Mouse (Mus musculus): ENCODE measurements at regions not wholly inside any gene's neighbourhood (a gene's known extent, or its start where the extent isn't known, plus 50 kb on each side); places are given as distances from the start of the nearest gene placed in this dataset.

DNA sequence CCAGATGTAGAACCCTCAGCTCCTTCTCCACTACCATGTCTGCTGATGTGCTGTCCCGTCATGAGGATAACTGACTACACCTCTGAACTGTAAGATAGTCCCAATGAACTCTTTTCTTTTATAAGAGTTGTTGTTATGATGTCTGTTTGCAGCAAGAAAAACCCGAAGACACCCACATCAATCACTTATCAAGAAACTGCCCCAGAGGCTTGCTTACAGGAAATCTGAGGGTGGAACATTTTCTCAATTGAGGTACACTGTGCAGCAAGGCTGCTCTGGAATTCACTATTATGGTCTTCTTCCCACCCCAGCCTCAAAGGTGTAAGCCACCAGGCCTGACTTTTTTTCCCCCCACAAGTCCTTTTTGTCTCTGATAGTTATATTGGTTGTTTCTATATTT is 125.8 kb downstream of the Nab1 start:
- TF ChIP-seq EP300 (IDR thresholded peaks at IDR 0.05; ENCODE audit: insufficient read depth, low read depth, low read length) (no peak), CTCF (IDR thresholded peaks at IDR 0.05; ENCODE audit: low read depth, low read length) (no peak), POLR2A (IDR thresholded peaks at IDR 0.05; ENCODE audit: insufficient read depth, low read length) (no peak)
- no peak overlapping the region for H3K4me3 ChIP-seq (ENCODE audit: low read depth, low read length)
- no peak overlapping the region for H3K9ac ChIP-seq (ENCODE audit: low read depth, poor library complexity, severe bottlenecking)
- H3K4me1 ChIP-seq (ENCODE audit: control insufficient read depth, insufficient read depth, low read length), result no peaks in the 10 kb centered on the region
- H3K36me3 ChIP-seq (ENCODE audit: control insufficient read depth, insufficient read depth, low read length, poor library complexity, severe bottlenecking), result no peaks in the 10 kb centered on the region
- H3K27ac ChIP-seq (ENCODE audit: insufficient read depth, low read length), result no peak overlapping the region
- H3K27me3 ChIP-seq (ENCODE audit: control insufficient read depth, insufficient read depth, low read length, poor library complexity, severe bottlenecking), result no peaks in the 10 kb centered on the region
- H3K9me3 ChIP-seq (replicated peaks; ENCODE audit: control insufficient read depth, insufficient read depth, low read length, poor library complexity, severe bottlenecking), result no peaks in the 10 kb centered on the region

DNA sequence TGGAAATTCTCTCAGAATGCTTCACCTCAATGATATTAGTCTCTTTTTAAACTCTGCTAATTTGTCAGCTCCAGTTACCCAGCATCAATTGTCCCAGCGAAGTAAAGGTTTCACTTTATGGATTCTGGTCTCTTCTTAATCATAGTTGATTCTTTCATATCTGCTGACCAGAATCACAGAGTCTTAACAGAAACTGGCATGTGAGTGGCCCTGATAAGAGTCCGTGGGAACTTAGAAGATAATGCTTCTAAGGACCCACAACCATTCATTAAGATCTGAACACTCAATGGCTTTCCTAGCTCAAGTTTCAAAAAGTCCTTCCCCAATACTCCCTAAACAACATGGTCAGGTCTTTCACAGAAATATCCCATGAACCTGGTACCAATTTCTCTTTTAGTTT is 126.7 kb downstream of the Nab1 start:
- H3K27ac ChIP-seq (ENCODE audit: insufficient read depth, low read length), result no peak overlapping the region
- H3K9ac ChIP-seq (ENCODE audit: low read depth, poor library complexity, severe bottlenecking), result no peak overlapping the region
- no peaks in the 10 kb centered on the region for H3K36me3 ChIP-seq (ENCODE audit: control insufficient read depth, insufficient read depth, low read length, poor library complexity, severe bottlenecking)
- TF ChIP-seq CTCF (IDR thresholded peaks at IDR 0.05; ENCODE audit: low read depth, low read length) (no peak), POLR2A (IDR thresholded peaks at IDR 0.05; ENCODE audit: insufficient read depth, low read length) (no peak), EP300 (IDR thresholded peaks at IDR 0.05; ENCODE audit: insufficient read depth, low read depth, low read length) (no peak)
- H3K27me3 ChIP-seq (ENCODE audit: control insufficient read depth, insufficient read depth, low read length, poor library complexity, severe bottlenecking), result no peaks in the 10 kb centered on the region
- H3K9me3 ChIP-seq (replicated peaks; ENCODE audit: control insufficient read depth, insufficient read depth, low read length, poor library complexity, severe bottlenecking), result no peaks in the 10 kb centered on the region
- no peak overlapping the region for H3K4me3 ChIP-seq (ENCODE audit: low read depth, low read length)
- H3K4me1 ChIP-seq (ENCODE audit: control insufficient read depth, insufficient read depth, low read length), result no peaks in the 10 kb centered on the region

DNA sequence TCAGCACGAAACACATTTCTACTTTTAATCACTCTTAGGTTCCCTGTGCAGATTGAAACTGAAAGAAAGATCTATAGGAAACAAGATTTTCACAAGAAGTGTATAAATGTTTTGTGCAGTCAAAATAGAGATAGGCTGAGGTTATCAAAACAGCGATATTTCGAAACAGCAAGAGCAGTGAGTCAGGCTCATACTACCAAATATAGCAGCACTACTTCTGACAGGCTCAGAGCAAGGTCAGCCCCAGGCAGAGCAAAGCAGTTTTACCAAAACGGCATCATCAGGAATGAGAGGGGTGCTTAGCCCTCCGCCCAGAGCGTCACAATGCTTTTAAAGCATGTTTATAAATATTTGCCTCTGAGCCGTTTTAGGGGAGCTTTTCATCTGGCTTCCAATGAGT is 133.4 kb upstream of the Gls start:
- Histone ChIP-seq H3K4me3 (ENCODE audit: low read depth, low read length) (no peak overlapping the region), H3K27me3 (ENCODE audit: control insufficient read depth, insufficient read depth, low read length, poor library complexity, severe bottlenecking) (no peaks in the 10 kb centered on the region), H3K27ac (ENCODE audit: insufficient read depth, low read length) (no peak overlapping the region), H3K4me1 (ENCODE audit: control insufficient read depth, insufficient read depth, low read length) (no peaks in the 10 kb centered on the region), H3K9ac (ENCODE audit: low read depth, poor library complexity, severe bottlenecking) (no peak overlapping the region), H3K9me3 (replicated peaks; ENCODE audit: control insufficient read depth, insufficient read depth, low read length, poor library complexity, severe bottlenecking) (no peaks in the 10 kb centered on the region), H3K36me3 (ENCODE audit: control insufficient read depth, insufficient read depth, low read length, poor library complexity, severe bottlenecking) (no peaks in the 10 kb centered on the region)
- no peak for TF ChIP-seq EP300 (IDR thresholded peaks at IDR 0.05; ENCODE audit: insufficient read depth, low read depth, low read length)
- no peak for TF ChIP-seq POLR2A (IDR thresholded peaks at IDR 0.05; ENCODE audit: insufficient read depth, low read length)
- TF ChIP-seq CTCF (IDR thresholded peaks at IDR 0.05; ENCODE audit: low read depth, low read length), result no peak

DNA sequence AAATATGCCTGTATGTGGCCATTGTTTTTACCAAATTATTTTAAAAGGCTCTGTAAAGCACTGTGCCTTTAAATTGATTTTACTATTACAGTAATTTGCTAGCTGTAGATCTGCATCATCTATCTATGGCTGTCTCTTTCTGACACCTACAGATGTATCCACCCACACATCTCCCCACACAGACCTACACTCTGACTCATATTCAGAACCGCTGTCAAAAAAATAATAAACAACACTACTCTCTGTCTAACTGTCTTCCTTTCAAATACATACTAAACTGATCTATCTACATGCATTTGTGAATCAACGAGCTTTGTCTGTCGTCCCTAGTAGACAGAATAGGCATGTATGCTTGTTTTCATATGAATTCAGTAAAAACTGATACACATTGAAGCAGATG is 130.6 kb upstream of the Gls start:
- Histone ChIP-seq H3K36me3 (ENCODE audit: control insufficient read depth, insufficient read depth, low read length, poor library complexity, severe bottlenecking) (no peaks in the 10 kb centered on the region), H3K9ac (ENCODE audit: low read depth, poor library complexity, severe bottlenecking) (no peak overlapping the region), H3K27ac (ENCODE audit: insufficient read depth, low read length) (no peak overlapping the region), H3K9me3 (replicated peaks; ENCODE audit: control insufficient read depth, insufficient read depth, low read length, poor library complexity, severe bottlenecking) (no peaks in the 10 kb centered on the region), H3K4me1 (ENCODE audit: control insufficient read depth, insufficient read depth, low read length) (no peaks in the 10 kb centered on the region), H3K4me3 (ENCODE audit: low read depth, low read length) (no peak overlapping the region), H3K27me3 (ENCODE audit: control insufficient read depth, insufficient read depth, low read length, poor library complexity, severe bottlenecking) (no peaks in the 10 kb centered on the region)
- TF ChIP-seq CTCF (IDR thresholded peaks at IDR 0.05; ENCODE audit: low read depth, low read length) (no peak), EP300 (IDR thresholded peaks at IDR 0.05; ENCODE audit: insufficient read depth, low read depth, low read length) (no peak), POLR2A (IDR thresholded peaks at IDR 0.05; ENCODE audit: insufficient read depth, low read length) (no peak)

DNA sequence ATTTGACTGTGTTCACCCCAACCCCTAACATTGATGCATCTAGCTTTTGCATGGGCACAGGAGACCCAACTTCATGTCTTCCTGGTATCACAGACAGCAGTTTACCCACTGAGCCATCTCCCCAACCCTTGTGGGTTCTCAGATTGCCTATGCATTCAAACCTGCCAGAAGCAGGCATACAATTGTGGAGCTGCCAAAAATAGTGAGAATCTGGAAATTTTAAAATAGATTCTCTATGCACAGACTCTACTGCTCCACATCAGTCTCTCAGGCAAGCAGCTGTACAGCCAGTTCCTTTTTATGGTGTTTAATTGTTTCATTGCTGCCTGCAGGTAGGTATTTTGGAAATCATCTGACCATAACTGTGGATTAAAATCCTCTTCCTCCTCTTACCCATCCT is 129.9 kb upstream of the Gls start:
- no peaks in the 10 kb centered on the region for H3K36me3 ChIP-seq (ENCODE audit: control insufficient read depth, insufficient read depth, low read length, poor library complexity, severe bottlenecking)
- H3K27ac ChIP-seq (ENCODE audit: insufficient read depth, low read length), result no peak overlapping the region
- H3K4me1 ChIP-seq (ENCODE audit: control insufficient read depth, insufficient read depth, low read length), result no peaks in the 10 kb centered on the region
- no peak overlapping the region for H3K4me3 ChIP-seq (ENCODE audit: low read depth, low read length)
- H3K27me3 ChIP-seq (ENCODE audit: control insufficient read depth, insufficient read depth, low read length, poor library complexity, severe bottlenecking), result no peaks in the 10 kb centered on the region
- TF ChIP-seq CTCF (IDR thresholded peaks at IDR 0.05; ENCODE audit: low read depth, low read length), result no peak
- no peak for TF ChIP-seq EP300 (IDR thresholded peaks at IDR 0.05; ENCODE audit: insufficient read depth, low read depth, low read length)
- no peak for TF ChIP-seq POLR2A (IDR thresholded peaks at IDR 0.05; ENCODE audit: insufficient read depth, low read length)
- no peaks in the 10 kb centered on the region for H3K9me3 ChIP-seq (replicated peaks; ENCODE audit: control insufficient read depth, insufficient read depth, low read length, poor library complexity, severe bottlenecking)
- H3K9ac ChIP-seq (ENCODE audit: low read depth, poor library complexity, severe bottlenecking), result no peak overlapping the region

DNA sequence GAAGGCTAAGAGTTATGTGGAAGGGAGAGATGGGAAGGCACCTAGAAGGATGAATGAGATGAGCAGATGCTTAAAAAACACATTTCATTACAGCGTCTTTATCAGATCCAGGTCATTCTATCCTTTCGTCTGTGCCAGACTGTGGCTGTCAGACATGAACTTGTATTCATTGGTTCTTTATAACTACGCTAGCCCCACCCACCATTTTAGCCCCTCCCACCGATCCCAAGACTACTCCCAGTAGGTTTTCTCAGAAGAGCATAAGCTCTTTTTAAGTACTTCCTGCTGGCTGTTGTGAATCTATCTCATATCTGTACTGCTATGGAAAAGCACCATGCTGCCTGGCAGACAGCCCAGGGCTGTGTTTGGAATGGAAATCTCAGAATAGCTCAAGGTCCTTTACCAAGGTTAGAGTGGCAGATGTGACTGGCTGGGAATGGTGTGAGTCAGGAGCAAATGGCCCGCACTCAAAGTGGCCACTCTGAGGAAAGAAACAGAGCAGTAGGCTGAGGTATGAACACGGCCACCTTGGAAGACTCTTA is 121.1 kb upstream of the Gls start:
- Histone ChIP-seq H3K27me3 (ENCODE audit: control insufficient read depth, insufficient read depth, low read length, poor library complexity, severe bottlenecking) (no peaks in the 10 kb centered on the region), H3K4me1 (ENCODE audit: control insufficient read depth, insufficient read depth, low read length) (no peaks in the 10 kb centered on the region), H3K4me3 (ENCODE audit: low read depth, low read length) (no peak overlapping the region), H3K9me3 (replicated peaks; ENCODE audit: control insufficient read depth, insufficient read depth, low read length, poor library complexity, severe bottlenecking) (no peaks in the 10 kb centered on the region), H3K27ac (ENCODE audit: insufficient read depth, low read length) (no peak overlapping the region), H3K36me3 (ENCODE audit: control insufficient read depth, insufficient read depth, low read length, poor library complexity, severe bottlenecking) (no peaks in the 10 kb centered on the region), H3K9ac (ENCODE audit: low read depth, poor library complexity, severe bottlenecking) (no peak overlapping the region)
- TF ChIP-seq CTCF (IDR thresholded peaks at IDR 0.05; ENCODE audit: low read depth, low read length), result no peak
- no peak for TF ChIP-seq EP300 (IDR thresholded peaks at IDR 0.05; ENCODE audit: insufficient read depth, low read depth, low read length)
- TF ChIP-seq POLR2A (IDR thresholded peaks at IDR 0.05; ENCODE audit: insufficient read depth, low read length), result no peak

Data from ES-Bruce4 (cell line).